ENCODE assay signal across 26 mouse cellular contexts in the genomic region with DNA sequence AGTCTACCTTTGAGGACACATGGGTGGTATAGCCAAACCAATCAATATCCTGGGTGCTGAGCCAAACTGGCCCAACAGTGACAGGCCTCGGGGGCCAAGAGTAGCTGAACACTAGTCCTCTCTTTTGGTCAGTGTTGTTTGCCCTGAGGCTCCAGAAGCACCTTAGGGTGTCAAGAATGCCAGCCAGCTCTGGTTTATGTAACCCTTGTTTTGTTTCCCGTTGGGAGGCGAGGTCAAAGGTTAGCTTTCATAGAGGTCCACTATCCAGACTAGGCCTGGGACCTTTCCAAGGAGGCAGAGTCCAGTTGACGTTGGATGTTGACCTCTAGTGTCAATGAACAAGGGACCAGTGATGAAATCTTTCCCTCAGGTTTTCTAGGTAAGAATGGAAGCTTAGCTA.
DNase-seq lines count a peak whose midpoint lies in the region; ATAC-seq and TF ChIP-seq lines count a peak whose summit lies in the region.
"Had no signal": no experiment of that assay in that cellular context is flagged by ENCODE, and none has a peak within 500 bp of the region (broad histone marks: within the 10 kb centered on the region; RNA-seq: fewer than 3 reads in every experiment).

No protein-coding gene starts in this region.

- H3K36me3 ChIP-seq in intestine, postnatal 0 days (ENCODE audit: control insufficient read depth, insufficient read depth): no peaks in the 10 kb centered on the region
- H3K36me3 ChIP-seq in intestine, embryonic 15.5 days: no peaks in the 10 kb centered on the region
- no peaks in the 10 kb centered on the region for H3K36me3 ChIP-seq in liver, embryonic 14.5 days (replicated peaks; ENCODE audit: control insufficient read depth, insufficient read depth, low read depth)
- no peaks in the 10 kb centered on the region for H3K36me3 ChIP-seq in forebrain, embryonic 11.5 days (ENCODE audit: control insufficient read depth, insufficient read depth, low read length)
- H3K36me3 ChIP-seq: embryonic facial prominence, embryonic 13.5 days; heart, embryonic 15.5 days; limb, embryonic 13.5 days; lung, embryonic 15.5 days; midbrain, embryonic 13.5 days had no signal

- WGBS in intestine, postnatal 0 days: 61% methylated on average over 4 of the region's 4 CpGs
- 71% methylated on average over 4 of the region's 4 CpGs for WGBS in intestine, embryonic 15.5 days
- WGBS in liver, embryonic 14.5 days (ENCODE audit: insufficient replicate concordance): 39% methylated on average over 4 of the region's 4 CpGs
- 83% methylated on average over 4 of the region's 4 CpGs for WGBS in forebrain, embryonic 11.5 days

- peak; percentile 62 for ATAC-seq in intestine, postnatal 0 days
- no peak for ATAC-seq in intestine, embryonic 15.5 days
- ATAC-seq in liver, embryonic 14.5 days (ENCODE audit: insufficient read depth): peak; percentile 70
- ATAC-seq in forebrain, embryonic 11.5 days (replicated peaks; ENCODE audit: low FRiP score): no peak
- ATAC-seq: forebrain, embryonic 13.5 days; midbrain, embryonic 13.5 days; Patski had no signal

- no peak for TF ChIP-seq EP300 in liver, embryonic 14.5 days (IDR thresholded peaks at IDR 0.05; ENCODE audit: low read depth)

- no peaks in the 10 kb centered on the region for H3K27me3 ChIP-seq in intestine, postnatal 0 days (replicated peaks; ENCODE audit: control insufficient read depth, insufficient read depth, low read length)
- H3K27me3 ChIP-seq in intestine, embryonic 15.5 days (replicated peaks): no peaks in the 10 kb centered on the region
- H3K27me3 ChIP-seq in liver, embryonic 14.5 days (ENCODE audit: control insufficient read depth, insufficient read depth, low read length): no peaks in the 10 kb centered on the region
- no peaks in the 10 kb centered on the region for H3K27me3 ChIP-seq in forebrain, embryonic 11.5 days (ENCODE audit: control insufficient read depth, insufficient read depth, low read length)
- H3K27me3 ChIP-seq: embryonic facial prominence, embryonic 13.5 days; forebrain, embryonic 13.5 days; heart, embryonic 15.5 days; Patski had no signal

- no peak overlapping the region for H3K9ac ChIP-seq in intestine, postnatal 0 days (ENCODE audit: low read depth, low read length)
- no peak overlapping the region for H3K9ac ChIP-seq in intestine, embryonic 15.5 days
- no peak overlapping the region for H3K9ac ChIP-seq in liver, embryonic 14.5 days (replicated peaks)
- H3K9ac ChIP-seq in forebrain, embryonic 11.5 days (ENCODE audit: low read length): no peak overlapping the region
- H3K9ac ChIP-seq: embryonic facial prominence, embryonic 13.5 days; forebrain, embryonic 13.5 days; heart, embryonic 15.5 days; hindbrain, embryonic 14.5 days; limb, embryonic 13.5 days; lung, embryonic 15.5 days; midbrain, embryonic 13.5 days had no signal

- no peaks in the 10 kb centered on the region for H3K9me3 ChIP-seq in intestine, postnatal 0 days (ENCODE audit: control insufficient read depth)
- H3K9me3 ChIP-seq in intestine, embryonic 15.5 days: no peaks in the 10 kb centered on the region
- H3K9me3 ChIP-seq in liver, embryonic 14.5 days (ENCODE audit: control insufficient read depth, low read length): no peaks in the 10 kb centered on the region
- no peaks in the 10 kb centered on the region for H3K9me3 ChIP-seq in forebrain, embryonic 11.5 days (ENCODE audit: control insufficient read depth, low read length)
- H3K9me3 ChIP-seq: embryonic facial prominence, embryonic 13.5 days; forebrain, embryonic 13.5 days; heart, embryonic 15.5 days; limb, embryonic 13.5 days; lung, embryonic 15.5 days; megakaryocyte, embryonic 14.5 days; midbrain, embryonic 13.5 days had no signal

- no peak for TF ChIP-seq CTCF in intestine, postnatal 0 days (IDR thresholded peaks at IDR 0.05; ENCODE audit: low read depth)
- TF ChIP-seq CTCF in liver, embryonic 14.5 days (IDR thresholded peaks at IDR 0.05; ENCODE audit: low read depth): no peak

- no peak overlapping the region for H3K4me3 ChIP-seq in intestine, postnatal 0 days (ENCODE audit: low read depth, low read length)
- no peak overlapping the region for H3K4me3 ChIP-seq in intestine, embryonic 15.5 days (replicated peaks)
- H3K4me3 ChIP-seq in liver, embryonic 14.5 days (ENCODE audit: insufficient read depth in 1 of 2, low read depth in 2 of 2, low read length in 2 of 2): no peak overlapping the region
- no peak overlapping the region for H3K4me3 ChIP-seq in forebrain, embryonic 11.5 days (ENCODE audit: low read depth, low read length)
- H3K4me3 ChIP-seq: embryonic facial prominence, embryonic 13.5 days; erythroblast, embryonic 14.5 days; forebrain, embryonic 13.5 days; gastrocnemius, adult 2 months; heart, embryonic 15.5 days; layer of hippocampus, adult 2 months; limb, embryonic 13.5 days; lung, embryonic 15.5 days; megakaryocyte, embryonic 14.5 days; midbrain, embryonic 13.5 days had no signal

- no peaks in the 10 kb centered on the region for H3K4me1 ChIP-seq in intestine, postnatal 0 days (replicated peaks; ENCODE audit: control insufficient read depth, insufficient read depth, low read length)
- H3K4me1 ChIP-seq in intestine, embryonic 15.5 days (replicated peaks): no peaks in the 10 kb centered on the region; the same call in 1 of the 2 replicates
- H3K4me1 ChIP-seq in liver, embryonic 14.5 days (replicated peaks; ENCODE audit: control insufficient read depth in 2 of 2, insufficient read depth in 2 of 2, low read length in 1 of 2): peaks cover 0 to 9% of the 10 kb centered on the region in 2 experiments; a peak in 1 of 4 replicates
- H3K4me1 ChIP-seq in forebrain, embryonic 11.5 days (replicated peaks; ENCODE audit: control insufficient read depth, insufficient read depth, low read length): no peaks in the 10 kb centered on the region
- H3K4me1 ChIP-seq: forebrain, embryonic 13.5 days; lung, embryonic 15.5 days had no signal

- no peak overlapping the region for H3K4me2 ChIP-seq in intestine, postnatal 0 days (replicated peaks; ENCODE audit: low read depth)
- no peak overlapping the region for H3K4me2 ChIP-seq in intestine, embryonic 15.5 days (replicated peaks)
- H3K4me2 ChIP-seq in liver, embryonic 14.5 days (ENCODE audit: low read depth): no peak overlapping the region
- no peak overlapping the region for H3K4me2 ChIP-seq in forebrain, embryonic 11.5 days (ENCODE audit: low read depth, low read length, severe bottlenecking)
- H3K4me2 ChIP-seq: embryonic facial prominence, embryonic 13.5 days; forebrain, embryonic 13.5 days; heart, embryonic 15.5 days; hindbrain, embryonic 14.5 days; limb, embryonic 13.5 days; lung, embryonic 15.5 days; midbrain, embryonic 13.5 days had no signal

- DNase-seq in kidney, adult 9 months: peak; percentile 98
- peak; percentile 86 to 95 for DNase-seq in kidney, postnatal 36 days
- DNase-seq in liver, embryonic 14.5 days (ENCODE audit: low read depth in 3 of 3, low spot score in 3 of 3): peak; percentile 37 to 51 (median 49)
- no peak for DNase-seq in forebrain, embryonic 11.5 days (ENCODE audit: low spot score)
- no peak for DNase-seq in Muller cell, postnatal 12 days (ENCODE audit: inconsistent ontology term)
- DNase-seq in left cerebral cortex, adult 18-20 months (ENCODE audit: low spot score in 2 of 2): no peak
- DNase-seq: cerebellum, adult 2 months; cerebellum, postnatal 36 days; embryo, embryonic 11 days; gastrocnemius, adult 2 months; heart, postnatal 4 days; layer of hippocampus, postnatal 36 days; lung, postnatal 36 days had no signal

- H3K27ac ChIP-seq in intestine, postnatal 0 days (ENCODE audit: low read depth, low read length): no peak overlapping the region
- no peak overlapping the region for H3K27ac ChIP-seq in intestine, embryonic 15.5 days
- no peak overlapping the region for H3K27ac ChIP-seq in liver, embryonic 14.5 days
- no peak overlapping the region for H3K27ac ChIP-seq in forebrain, embryonic 11.5 days (ENCODE audit: low read depth, low read length)
- H3K27ac ChIP-seq: embryonic facial prominence, embryonic 13.5 days; forebrain, embryonic 13.5 days; gastrocnemius, adult 2 months; heart, embryonic 15.5 days; hindbrain, embryonic 14.5 days; layer of hippocampus, adult 2 months; limb, embryonic 13.5 days; lung, embryonic 15.5 days; midbrain, embryonic 13.5 days had no signal

Comparison
In these comparisons a context has a peak if more than half of its experiments do, and no peak if none do; other contexts are left out.
1. ATAC-seq: peak in intestine, postnatal 0 days (single experiment) and liver, embryonic 14.5 days (single experiment); none in intestine, embryonic 15.5 days (single experiment) and forebrain, embryonic 11.5 days (single experiment).
2. DNase-seq: peak in kidney, adult 9 months (single experiment), kidney, postnatal 36 days (2 of 2) and liver, embryonic 14.5 days (3 of 3); none in forebrain, embryonic 11.5 days (single experiment), Muller cell, postnatal 12 days (single experiment) and left cerebral cortex, adult 18-20 months (0 of 2).